Mouse (Mus musculus): Measurements from ENCODE around the gene Ublcp1. TPM values are rescaled to one million over a fixed set of nuclear protein-coding genes. Genes with fewer than 3 reads are reported as not detected.

The Ublcp1 gene
- total and polyA plus RNA-seq, 3 experiments: 18.9 to 34.1 (median 26.7) TPM

- Histone ChIP-seq H3K9me3 (replicated peaks; ENCODE audit: low read length) (no peaks in the 10 kb centered on the region), H3K4me1 (ENCODE audit: control insufficient read depth in 1 of 2, insufficient read depth in 2 of 2) (peaks cover 12 to 19% of the 10 kb centered on the region in 2 experiments), H3K27ac (ENCODE audit: insufficient read depth, low read depth) (peak overlapping the region; percentile 74; the same call in 1 of the 2 replicates), H3K4me2 (ENCODE audit: insufficient read depth, low read depth, poor library complexity, severe bottlenecking) (no peak overlapping the region), H3K36me3 (replicated peaks in 1 of 2; ENCODE audit: control insufficient read depth in 1 of 2, insufficient read depth in 1 of 2, low read length in 1 of 2) (no peaks in the 10 kb centered on the region), H3K27me3 (replicated peaks) (no peaks in the 10 kb centered on the region), H3K79me2 (replicated peaks; ENCODE audit: control insufficient read depth, extremely low read depth, insufficient read depth, poor library complexity, severe bottlenecking) (no peaks in the 10 kb centered on the region), H3K4me3 (replicated peaks in 1 of 3; ENCODE audit: low read depth in 2 of 3, low read length in 2 of 3, poor library complexity in 1 of 3) (no peak overlapping the region), H3K9ac (ENCODE audit: insufficient read depth, low read depth) (no peak overlapping the region)
- DNase-seq (ENCODE audit: extremely low read depth): no peak
- in situ Hi-C loops (cut with MboI; ENCODE audit: low pct_ligation_motif_present, low pct_unique_long_range_greater_than_20kb, low sequenced_read_pairs): no loop called here
- no peak for TF ChIP-seq RCOR1 (conservative IDR thresholded peaks at IDR 0.05; ENCODE audit: low read depth, low read length)
- no peak for TF ChIP-seq SMC3 (IDR thresholded peaks at IDR 0.05; ENCODE audit: low read depth, low read length)
- TF ChIP-seq SIN3A (IDR thresholded peaks at IDR 0.05; ENCODE audit: low read length): no peak
- no peak for TF ChIP-seq ELF1 (IDR thresholded peaks at IDR 0.05; ENCODE audit: low read depth, low read length)
- no peak for TF ChIP-seq POLR2AphosphoS2 (IDR thresholded peaks at IDR 0.05; ENCODE audit: low read depth, low read length)
- peak; percentile 38; the same call in 1 of the 2 replicates for TF ChIP-seq BHLHE40 (IDR thresholded peaks at IDR 0.05; ENCODE audit: low read depth, low read length)
- peak; percentile 45; the same call in 1 of the 2 replicates for TF ChIP-seq JUND (conservative IDR thresholded peaks at IDR 0.05; ENCODE audit: low read depth, low read length)
- TF ChIP-seq MYC (IDR thresholded peaks at IDR 0.05; ENCODE audit: low read depth, low read length): no peak
- no peak; the same call in 1 of the 2 replicates for TF ChIP-seq EP300 (IDR thresholded peaks at IDR 0.05; ENCODE audit: low read length)
- no peak for TF ChIP-seq HCFC1 (IDR thresholded peaks at IDR 0.05; ENCODE audit: low read depth, low read length)
- no peak for TF ChIP-seq GABPA (IDR thresholded peaks at IDR 0.05; ENCODE audit: insufficient replicate concordance, low read depth, low read length)
- no peak for TF ChIP-seq USF1 (IDR thresholded peaks at IDR 0.05; ENCODE audit: low read depth, low read length)
- no peak for TF ChIP-seq NELFE (IDR thresholded peaks at IDR 0.05; ENCODE audit: low read depth, low read length)
- TF ChIP-seq ZNF384 (IDR thresholded peaks at IDR 0.05; ENCODE audit: low read depth, low read length): no peak
- no peak for TF ChIP-seq MAZ (IDR thresholded peaks at IDR 0.05; ENCODE audit: low read depth, low read length)
- no peak for TF ChIP-seq ZKSCAN1 (IDR thresholded peaks at IDR 0.05; ENCODE audit: borderline replicate concordance, low read depth, low read length)
- 0 out of 2 replicates have a peak, but pooled peaks have one; percentile 65 for TF ChIP-seq CHD1 (IDR thresholded peaks at IDR 0.05; ENCODE audit: low read depth, low read length)
- TF ChIP-seq ETS1 (conservative IDR thresholded peaks at IDR 0.05; ENCODE audit: low read depth, low read length): 0 out of 2 replicates have a peak, but pooled peaks have one; percentile 30
- TF ChIP-seq TBP (conservative IDR thresholded peaks at IDR 0.05; ENCODE audit: low read depth, low read length): no peak
- peak; percentile 56 for TF ChIP-seq JUN (IDR thresholded peaks at IDR 0.05; ENCODE audit: insufficient read depth, low read depth, low read length)
- no peak for TF ChIP-seq CTCF (conservative IDR thresholded peaks at IDR 0.05 in 1 of 2, IDR thresholded peaks at IDR 0.05 in 1 of 2; ENCODE audit: low read depth in 2 of 2, low read length in 2 of 2)
- TF ChIP-seq MEF2A (IDR thresholded peaks at IDR 0.05; ENCODE audit: borderline replicate concordance, low read depth, low read length): 0 out of 2 replicates have a peak, but pooled peaks have one; percentile 32
- peak; percentile 33; the same call in 1 of the 2 replicates for TF ChIP-seq CHD2 (IDR thresholded peaks at IDR 0.05; ENCODE audit: low read length)
- no peak for TF ChIP-seq MXI1 (IDR thresholded peaks at IDR 0.05; ENCODE audit: low read depth, low read length)
- TF ChIP-seq MAX (IDR thresholded peaks at IDR 0.05; ENCODE audit: low read length): peak; percentile 23; the same call in 1 of the 2 replicates
- TF ChIP-seq IRF4 (IDR thresholded peaks at IDR 0.05; ENCODE audit: low read depth, low read length): peak; percentile 47; the same call in 1 of the 2 replicates
- peak; percentile 75 for TF ChIP-seq MAFK (IDR thresholded peaks at IDR 0.05; ENCODE audit: insufficient replicate concordance, low read length)
- TF ChIP-seq PAX5 (IDR thresholded peaks at IDR 0.05; ENCODE audit: low read length): no peak
- TF ChIP-seq RAD21 (IDR thresholded peaks at IDR 0.05; ENCODE audit: low read depth, low read length): no peak
- TF ChIP-seq UBTF (IDR thresholded peaks at IDR 0.05; ENCODE audit: low read depth, low read length): no peak
- no peak for TF ChIP-seq E2F4 (IDR thresholded peaks at IDR 0.05; ENCODE audit: insufficient replicate concordance, low read depth, low read length)
- no peak for TF ChIP-seq NRF1 (IDR thresholded peaks at IDR 0.05; ENCODE audit: low read depth, low read length)
- TF ChIP-seq ZMIZ1 (IDR thresholded peaks at IDR 0.05; ENCODE audit: low read depth, low read length): no peak
- no peak for TF ChIP-seq KAT2A (IDR thresholded peaks at IDR 0.05; ENCODE audit: insufficient replicate concordance, low read length)
- TF ChIP-seq POLR2A (IDR thresholded peaks at IDR 0.05; ENCODE audit: low read depth, low read length): no peak
- no peak for TF ChIP-seq TCF12 (IDR thresholded peaks at IDR 0.05; ENCODE audit: low read depth, low read length)
- dilution Hi-C loops (cut with MboI; ENCODE audit: extremely low pct_ligation_motif_present, extremely low pct_unique_long_range_greater_than_20kb, low sequenced_read_pairs): no loop called here
These were observed 34.5 kb upstream of the Ublcp1 start for GRCm38 (mm10) chr11:44504761-44505160.

Data from CH12.LX (cell line).